Mouse (Mus musculus) forebrain, embryonic 11.5 days (tissue): ENCODE results near the gene Mcrip2. TPM values are rescaled to one million over a fixed set of nuclear protein-coding genes. Genes with fewer than 3 reads are reported as not detected.

ENCODE experiments used
- ATAC-seq: fragments of 200-750 bp; cut with Nextera tagmentation; replicated peaks from 2 replicates; pipeline ENCODE4 v1.8.0; 2017; ENCODE audit warnings: moderate TSS enrichment; ENCODE audit not compliant: low FRiP score
- DNase-seq: peaks from one replicate; pipeline ENCODE4 v3.0.0-alpha.2; 2017; ENCODE audit warnings: low spot score
- H3K27ac ChIP-seq: fragments of 300-500 bp; sonication (generic); 2 replicates; pipeline ENCODE4 v1.5.1; 2014; ENCODE audit warnings: low read depth, low read length
- H3K27me3 ChIP-seq: fragments of 300-500 bp; sonication (generic); 2 replicates; pipeline ENCODE4 v1.6.1; 2014; ENCODE audit warnings: mild to moderate bottlenecking, low read length, mixed read lengths; ENCODE audit not compliant: control insufficient read depth, insufficient read depth
- H3K36me3 ChIP-seq: fragments of 300-500 bp; sonication (generic); 2 replicates; pipeline ENCODE4 v1.6.1; 2014; ENCODE audit warnings: mild to moderate bottlenecking, low read length, moderate library complexity, mixed read lengths; ENCODE audit not compliant: control insufficient read depth, insufficient read depth
- H3K4me1 ChIP-seq: fragments of 300-500 bp; sonication (generic); replicated peaks from 2 replicates; pipeline ENCODE4 v1.6.1; 2014; ENCODE audit warnings: low read length, mixed read lengths; ENCODE audit not compliant: control insufficient read depth, insufficient read depth
- H3K4me2 ChIP-seq: fragments of 300-500 bp; sonication (generic); 2 replicates; pipeline ENCODE4 v1.6.1; 2014; ENCODE audit warnings: low read depth, mild to moderate bottlenecking, low read length, moderate library complexity, mixed read lengths; ENCODE audit not compliant: severe bottlenecking
- H3K4me3 ChIP-seq: fragments of 300-500 bp; sonication (generic); 2 replicates; pipeline ENCODE4 v1.5.1; 2014; ENCODE audit warnings: low read depth, low read length
- H3K9ac ChIP-seq: fragments of 300-500 bp; sonication (generic); 2 replicates; pipeline ENCODE4 v1.6.1; 2014; ENCODE audit warnings: low read length
- H3K9me3 ChIP-seq: fragments of 300-500 bp; sonication (generic); 2 replicates; pipeline ENCODE4 v1.6.1; 2016; ENCODE audit warnings: low read length, mixed read lengths; ENCODE audit not compliant: control insufficient read depth
- WGBS: fragments of 180-500 bp; shearing (Covaris S2); extraction: QIAGEN DNeasy Blood & Tissue Kit; methylation state at CpG from one replicate; pipeline ENCODE4 v1.1.7; 2014; 5-methylcytosine and 5-hydroxymethylcytosine counted together
- polyA plus RNA-seq: library from polyadenylated mRNA; unstranded; fragments of >200 nt; fragmentation: Nextera tagmentation; extraction: Ambion mirVana; gene quantifications from 2 replicates; pipeline ENCODE4 v1.2.1, GENCODE M21; 2014

The Mcrip2 gene
- polyA plus RNA-seq, 1 experiment from 2014 or later: 8.9 TPM

DNA sequence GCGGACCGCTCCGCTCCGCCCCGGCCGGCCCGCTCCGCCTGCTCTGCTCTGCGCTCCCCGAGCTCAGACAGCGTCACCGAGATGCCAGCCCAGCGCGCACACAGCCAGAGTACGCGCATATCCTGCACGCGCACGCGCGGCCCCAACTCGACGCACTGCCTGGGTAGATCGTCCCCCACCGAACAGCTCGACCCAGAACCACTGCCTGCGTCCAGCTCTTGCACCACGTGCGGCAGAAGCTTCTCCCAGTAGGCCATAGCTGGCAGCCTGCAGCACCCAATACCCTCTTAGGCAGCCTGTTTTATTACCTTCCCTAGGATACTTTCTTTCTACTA is 31.5 kb downstream of the Mcrip2 start, which contains the start of gene Rhbdl1:
Gene Rhbdl1 (minus strand): TSS at position 220 of the 335 bp plus-strand sequence.
- Histone ChIP-seq H3K4me1 (peaks cover 28% of the 10 kb centered on the region), H3K36me3 (peaks cover 15% of the 10 kb centered on the region), H3K4me2 (peak within 1 kb of the TSS; percentile 79), H3K4me3 (peak within 1 kb of the TSS; percentile 30), H3K9me3 (no peaks in the 10 kb centered on the region), H3K27me3 (no peaks in the 10 kb centered on the region), H3K27ac (peak within 1 kb of the TSS; percentile 50), H3K9ac (peak within 1 kb of the TSS; percentile 58)
- peak; percentile 16; the same call in 1 of the 2 replicates for ATAC-seq
- WGBS: 2% methylated on average over 29 of the region's 29 CpGs
- peak; percentile 81 for DNase-seq

DNA sequence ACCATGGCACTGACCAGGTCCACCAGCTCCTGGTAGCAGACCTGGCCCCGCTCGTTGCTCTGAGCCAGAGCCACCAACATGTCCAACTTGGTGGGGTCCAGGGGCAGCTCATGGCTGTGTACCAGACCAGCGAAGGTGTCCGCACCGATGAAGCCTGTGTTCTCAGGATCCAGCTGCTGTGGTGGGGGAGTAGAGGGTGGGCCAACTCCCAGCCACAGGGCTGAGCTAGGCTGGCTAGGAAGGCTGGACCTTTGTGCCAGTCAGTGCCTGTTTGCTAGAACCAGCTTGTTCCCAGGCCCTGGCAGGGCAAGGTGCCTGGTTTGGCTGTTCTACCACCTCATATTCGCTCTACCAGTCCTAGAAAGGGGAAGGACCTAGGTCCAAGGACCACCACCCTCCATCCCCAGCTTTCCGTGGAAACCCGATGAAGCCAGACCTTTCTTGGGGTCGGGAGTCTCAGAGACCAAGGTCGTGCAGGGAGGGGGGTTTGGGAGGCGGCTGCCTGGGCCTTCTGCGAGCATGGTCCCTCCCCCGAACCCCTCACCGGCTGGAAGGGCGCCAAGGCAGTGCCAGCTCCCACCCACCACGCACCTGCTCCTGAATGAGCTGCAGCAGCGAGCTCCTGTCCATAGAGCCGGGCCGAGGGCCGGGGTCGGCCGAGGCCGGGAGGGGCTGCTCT is 32.0 kb downstream of the Mcrip2 start:
- H3K27me3 ChIP-seq: no peaks in the 10 kb centered on the region
- peaks cover 33% of the 10 kb centered on the region for H3K4me1 ChIP-seq
- H3K4me3 ChIP-seq: peak overlapping the region; percentile 30
- ATAC-seq: no peak
- WGBS: 23% methylated on average over 23 of the region's 23 CpGs
- DNase-seq: peak; percentile 63
- H3K27ac ChIP-seq: peak overlapping the region; percentile 50
- no peaks in the 10 kb centered on the region for H3K9me3 ChIP-seq
- peaks cover 11% of the 10 kb centered on the region for H3K36me3 ChIP-seq
- H3K9ac ChIP-seq: peak overlapping the region; percentile 58
- peak overlapping the region; percentile 79 for H3K4me2 ChIP-seq

DNA sequence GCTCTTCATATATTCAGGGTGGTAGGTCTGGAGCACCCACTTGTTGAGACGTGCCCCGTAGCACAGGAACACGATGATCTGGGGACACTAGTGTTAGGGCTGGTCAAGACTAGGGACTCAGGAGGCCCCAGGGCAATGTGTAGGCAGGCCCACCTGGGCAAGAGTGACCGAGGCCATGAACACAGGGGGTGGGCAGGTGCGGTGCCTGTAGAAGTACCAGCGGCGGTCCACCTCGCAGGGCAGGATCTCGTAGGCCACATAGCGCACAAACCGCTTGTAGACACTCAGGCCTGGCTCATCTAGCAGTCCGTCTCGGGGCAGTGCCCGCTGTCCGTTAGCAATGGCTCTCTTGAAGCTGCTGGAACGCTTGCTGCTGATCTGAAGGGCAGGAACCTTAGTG is 32.7 kb downstream of the Mcrip2 start:
- Histone ChIP-seq H3K4me2 (no peak overlapping the region), H3K4me1 (peaks cover 36% of the 10 kb centered on the region), H3K4me3 (no peak overlapping the region), H3K27ac (no peak overlapping the region), H3K27me3 (no peaks in the 10 kb centered on the region), H3K9ac (no peak overlapping the region), H3K36me3 (peaks cover 9% of the 10 kb centered on the region; the same call in 1 of the 2 replicates), H3K9me3 (no peaks in the 10 kb centered on the region)
- no peak for ATAC-seq
- DNase-seq: peak; percentile 59
- 92% methylated on average over 16 of the region's 16 CpGs for WGBS

DNA sequence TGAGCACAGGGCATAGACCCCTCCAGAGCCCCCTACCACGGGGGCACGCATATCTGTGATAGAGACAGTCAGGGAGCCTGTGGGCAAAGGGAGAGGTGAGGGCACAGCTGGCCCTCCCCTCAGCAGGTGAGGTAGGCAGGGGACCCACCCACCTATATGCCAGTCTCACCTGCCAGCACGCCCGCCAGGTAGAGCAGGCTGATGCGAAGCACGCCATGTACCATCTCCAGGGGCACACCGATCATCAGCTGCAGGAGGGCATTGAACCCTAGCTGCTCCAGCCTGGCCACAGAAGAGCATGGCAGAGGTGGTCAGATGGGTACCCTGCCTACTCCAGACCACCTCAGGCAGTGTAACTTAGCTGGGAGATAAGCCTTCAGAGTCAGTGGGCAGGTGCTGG is 33.3 kb downstream of the Mcrip2 start:
- H3K27me3 ChIP-seq: no peaks in the 10 kb centered on the region
- ATAC-seq: no peak
- no peaks in the 10 kb centered on the region for H3K9me3 ChIP-seq
- no peak overlapping the region for H3K9ac ChIP-seq
- H3K4me1 ChIP-seq: peaks cover 36% of the 10 kb centered on the region
- DNase-seq: no peak
- WGBS: 96% methylated on average over 7 of the region's 7 CpGs
- H3K36me3 ChIP-seq: peaks cover 13% of the 10 kb centered on the region; the same call in 1 of the 2 replicates
- no peak overlapping the region for H3K4me3 ChIP-seq
- no peak overlapping the region for H3K4me2 ChIP-seq
- H3K27ac ChIP-seq: no peak overlapping the region

DNA sequence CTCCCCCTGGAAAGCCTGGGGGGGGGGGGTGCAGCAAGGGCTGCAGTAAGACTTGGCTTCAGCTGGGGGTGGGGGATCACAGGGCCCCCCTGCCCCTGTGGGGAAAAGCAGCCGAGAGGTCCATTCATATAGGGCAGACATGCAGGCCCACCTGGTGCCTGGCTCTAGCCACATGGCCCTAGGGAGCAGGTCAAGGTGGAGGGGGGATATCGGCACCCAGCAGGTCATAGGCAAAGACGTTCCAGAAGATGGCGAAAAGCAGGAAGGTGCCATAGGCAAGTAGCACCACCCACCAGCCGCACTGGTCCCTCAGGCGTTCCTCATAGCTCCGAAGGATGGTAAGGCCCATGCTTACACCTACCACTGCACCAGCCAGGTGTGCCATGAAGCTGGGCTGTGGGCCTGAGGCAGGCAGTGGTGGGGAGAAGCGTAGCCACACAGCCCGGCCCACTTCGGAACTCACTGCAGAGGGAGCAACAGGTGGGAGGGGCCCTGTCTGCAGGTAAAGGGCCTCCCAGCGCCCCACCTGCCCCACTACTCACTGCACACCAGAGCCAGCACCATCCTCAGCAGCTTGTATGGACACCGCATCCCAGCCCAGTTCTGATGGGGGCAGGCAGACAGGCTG is 33.9 kb downstream of the Mcrip2 start:
- DNase-seq: peak; percentile 56
- Histone ChIP-seq H3K27me3 (no peaks in the 10 kb centered on the region), H3K4me1 (peaks cover 40% of the 10 kb centered on the region), H3K27ac (no peak overlapping the region), H3K9me3 (no peaks in the 10 kb centered on the region), H3K4me3 (peak overlapping the region; percentile 83), H3K36me3 (peaks cover 11% of the 10 kb centered on the region; the same call in 1 of the 2 replicates), H3K4me2 (peak overlapping the region; percentile 95; the same call in 1 of the 2 replicates), H3K9ac (peak overlapping the region; percentile 78)
- 91% methylated on average over 12 of the region's 12 CpGs for WGBS
- ATAC-seq: no peak

DNA sequence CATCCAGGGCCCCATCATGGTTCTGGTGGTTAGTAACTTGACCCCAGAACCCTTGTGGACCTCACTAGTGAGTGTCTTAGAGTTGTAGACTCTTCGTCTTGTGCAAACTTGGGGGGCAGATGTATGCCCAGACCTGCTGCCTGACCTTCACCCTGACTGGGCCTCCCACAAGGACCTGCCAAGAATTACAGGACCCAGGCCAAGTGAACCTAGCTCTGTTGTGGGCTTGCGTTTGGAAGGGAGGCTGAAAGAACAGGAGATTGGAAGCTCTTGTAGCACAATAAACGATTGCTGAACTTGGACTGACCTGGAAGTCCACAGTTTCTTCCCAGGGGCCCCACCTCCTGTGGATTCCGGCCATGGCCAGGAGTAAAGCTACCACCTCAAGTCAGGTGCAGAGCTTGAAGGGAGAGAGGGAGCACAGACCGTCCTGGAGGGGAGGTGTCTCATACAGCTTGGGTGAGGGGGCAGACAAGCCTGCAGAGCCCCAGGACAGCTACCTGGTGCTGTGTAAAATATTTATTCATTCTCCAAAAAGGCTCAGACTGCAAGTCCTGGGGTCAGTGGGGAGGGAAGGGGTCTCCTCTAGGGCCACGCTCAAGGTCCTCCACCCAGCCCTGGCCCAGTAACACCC is 34.5 kb downstream of the Mcrip2 start:
- H3K4me1 ChIP-seq: peaks cover 45% of the 10 kb centered on the region
- H3K27me3 ChIP-seq: no peaks in the 10 kb centered on the region
- H3K4me3 ChIP-seq: peak overlapping the region; percentile 83
- DNase-seq (peak; percentile 52), ATAC-seq (no peak)
- peak overlapping the region; percentile 95 for H3K4me2 ChIP-seq
- peak overlapping the region; percentile 78 for H3K9ac ChIP-seq
- peaks cover 9% of the 10 kb centered on the region; the same call in 1 of the 2 replicates for H3K36me3 ChIP-seq
- no peaks in the 10 kb centered on the region for H3K9me3 ChIP-seq
- no peak overlapping the region; the same call in 1 of the 2 replicates for H3K27ac ChIP-seq
- 60% methylated on average over 6 of the region's 6 CpGs for WGBS

DNA sequence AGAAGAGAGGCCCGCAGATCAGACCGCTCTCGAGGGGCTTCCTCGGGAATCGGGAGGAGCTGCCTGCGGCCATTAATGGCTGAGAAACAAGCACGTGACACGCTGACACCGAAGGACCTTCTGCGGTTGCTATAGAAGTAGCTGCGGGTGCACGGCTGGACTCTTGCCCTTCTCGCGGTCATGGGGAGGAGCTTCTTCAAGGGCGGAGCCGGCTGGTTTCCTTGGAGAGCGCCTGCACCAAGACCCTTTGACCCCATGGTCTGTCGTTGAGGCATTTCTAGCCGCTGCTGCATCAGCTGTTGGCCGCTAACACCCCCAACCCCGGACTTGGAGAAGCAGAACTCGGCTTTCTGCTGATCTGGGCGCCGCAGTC is 35.3 kb downstream of the Mcrip2 start, which contains the start of gene Stub1:
Gene Stub1 (minus strand): TSS at position 114 of the 373 bp plus-strand sequence.
- H3K4me3 ChIP-seq: peak within 1 kb of the TSS; percentile 83
- peak; percentile 59 for ATAC-seq
- 1% methylated on average over 24 of the region's 24 CpGs for WGBS

DNA sequence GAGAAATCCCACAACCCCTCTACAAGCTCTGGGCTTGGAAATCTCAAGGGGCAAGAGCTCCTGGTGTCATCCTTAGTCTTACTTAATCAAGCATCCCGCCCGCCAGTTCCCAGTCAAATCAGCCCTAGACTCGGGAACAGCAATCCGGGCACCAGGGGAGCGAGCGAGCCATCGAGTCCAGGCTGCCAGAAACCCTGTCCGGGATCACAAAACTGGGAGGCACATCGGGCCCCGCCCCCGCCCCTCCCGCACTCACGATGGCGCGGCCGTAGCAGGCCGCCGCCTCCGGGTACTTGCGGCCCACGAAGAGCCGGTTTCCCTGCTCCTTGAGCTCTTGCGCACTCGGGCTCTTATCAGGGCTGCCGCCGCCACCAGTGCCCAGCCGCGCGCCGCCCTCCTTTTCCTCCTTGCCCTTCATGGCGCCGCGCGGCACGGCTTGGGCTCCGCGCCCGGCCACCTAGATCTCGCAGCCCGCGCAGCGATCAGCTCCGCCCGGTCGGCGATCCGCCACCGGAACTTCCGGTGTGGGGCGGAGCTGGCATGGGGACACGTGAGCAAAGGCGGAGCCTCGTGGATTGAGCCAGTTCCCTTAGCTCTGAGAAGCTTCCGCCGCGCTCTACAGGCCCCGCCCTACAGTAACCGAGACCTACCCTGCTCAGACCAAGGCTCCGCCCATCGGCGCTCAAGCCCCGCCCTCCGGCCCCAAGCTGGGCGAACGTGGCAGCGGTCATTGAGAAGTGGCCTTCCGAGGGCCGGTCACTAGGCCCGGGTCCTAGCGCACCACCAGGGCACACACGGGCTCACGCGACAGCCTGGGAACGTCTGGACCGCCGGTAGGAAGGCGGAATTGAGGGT is 35.9 kb downstream of the Mcrip2 start:
- under 1% methylated on average over 71 of the region's 77 CpGs for WGBS
- Histone ChIP-seq H3K4me2 (peak overlapping the region; percentile 95), H3K9ac (peak overlapping the region; percentile 87), H3K4me1 (peaks cover 49% of the 10 kb centered on the region), H3K36me3 (peaks cover 9% of the 10 kb centered on the region; the same call in 1 of the 2 replicates), H3K4me3 (peak overlapping the region; percentile 83), H3K9me3 (no peaks in the 10 kb centered on the region), H3K27ac (peak overlapping the region; percentile 96), H3K27me3 (no peaks in the 10 kb centered on the region)
- peak; percentile 99 for DNase-seq
- peak; percentile 89 for ATAC-seq

More for the DNA sequence above, 35.3 kb downstream of the Mcrip2 start, which contains the start of gene Stub1:
- Histone ChIP-seq H3K4me2 (peak within 1 kb of the TSS; percentile 95), H3K9ac (peak within 1 kb of the TSS; percentile 87), H3K36me3 (peaks cover 9% of the 10 kb centered on the region; the same call in 1 of the 2 replicates), H3K27me3 (no peaks in the 10 kb centered on the region), H3K9me3 (no peaks in the 10 kb centered on the region), H3K4me1 (peaks cover 47% of the 10 kb centered on the region), H3K27ac (peak within 1 kb of the TSS; percentile 96)
- no peak for DNase-seq
